Mouse (Mus musculus): ENCODE results near the gene Prr7. TPM values are rescaled to one million over a fixed set of nuclear protein-coding genes. Genes with fewer than 3 reads are reported as not detected.

Gene Prr7
- polyA plus RNA-seq, 1 experiment from 2014 or later, result 3.2 TPM

DNA sequence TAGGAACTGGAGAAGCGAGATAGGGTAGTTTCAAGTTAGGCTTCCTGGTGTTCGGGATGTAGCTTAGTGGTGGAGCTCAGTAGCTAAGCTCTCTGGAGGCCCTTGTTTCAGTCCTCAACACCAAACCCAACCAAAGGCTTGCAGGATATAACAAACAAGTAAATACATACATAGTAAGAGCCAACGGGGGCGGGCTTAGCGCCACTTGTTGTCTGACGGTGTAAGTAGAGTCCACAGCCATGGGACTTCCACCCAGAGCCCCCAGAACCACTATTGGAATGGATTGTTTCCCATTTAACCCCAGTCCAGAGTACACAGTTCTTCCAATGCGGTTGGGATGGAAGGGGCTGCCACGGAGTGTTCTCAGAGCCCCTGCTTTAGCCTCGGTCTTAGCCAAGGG is 49.8 kb downstream of the Prr7 start:
- H3K4me1 ChIP-seq (replicated peaks), result peaks cover 36% of the 10 kb centered on the region
- H3K36me3 ChIP-seq, result peaks cover 16% of the 10 kb centered on the region
- peak overlapping the region; percentile 98 for H3K4me2 ChIP-seq
- 39% methylated on average over 9 of the region's 9 CpGs for WGBS
- ATAC-seq (ENCODE audit: low FRiP score), result no peak
- H3K27ac ChIP-seq, result no peak overlapping the region
- peak overlapping the region; percentile 84; the same call in 1 of the 2 replicates for H3K9ac ChIP-seq
- H3K27me3 ChIP-seq, result peaks cover 10% of the 10 kb centered on the region
- H3K9me3 ChIP-seq, result no peaks in the 10 kb centered on the region
- H3K4me3 ChIP-seq, result peak overlapping the region; percentile 78

- peaks cover 10% of the 10 kb centered on the region for H3K27me3 ChIP-seq
- no peak for ATAC-seq (ENCODE audit: low FRiP score)
- H3K9me3 ChIP-seq, result no peaks in the 10 kb centered on the region
- H3K27ac ChIP-seq, result no peak overlapping the region
- 7% methylated on average over 5 of the region's 5 CpGs for WGBS
- no peak overlapping the region for H3K9ac ChIP-seq
- H3K4me1 ChIP-seq (replicated peaks), result peaks cover 15% of the 10 kb centered on the region
- H3K4me3 ChIP-seq, result no peak overlapping the region
- no peak overlapping the region for H3K4me2 ChIP-seq
- H3K36me3 ChIP-seq, result no peaks in the 10 kb centered on the region
Observed at GRCm38 (mm10) chr13:55516955-55517354, 52.9 kb downstream of the Prr7 start.

DNA sequence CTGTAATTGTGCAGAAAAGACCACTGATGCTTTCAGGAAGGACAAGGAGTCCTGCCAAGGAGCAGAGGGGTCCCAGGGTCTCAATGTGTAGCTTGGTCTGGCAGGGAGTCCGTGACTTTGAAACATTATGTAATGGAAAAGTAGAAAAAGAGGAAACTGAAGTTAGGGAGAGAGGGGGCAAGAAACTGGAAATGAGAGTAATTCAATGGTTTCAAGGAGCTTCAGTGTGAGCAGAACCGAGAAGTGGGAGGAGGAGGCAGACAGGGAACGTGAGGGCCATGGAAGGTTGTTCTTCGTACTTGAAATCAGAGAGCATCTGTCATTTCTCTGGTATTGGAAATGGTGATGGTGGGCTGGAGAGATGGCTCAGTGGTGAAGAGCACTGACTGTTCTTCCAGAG is 55.5 kb downstream of the Prr7 start:
- H3K4me1 ChIP-seq (replicated peaks), result no peaks in the 10 kb centered on the region
- H3K4me3 ChIP-seq, result no peak overlapping the region
- peaks cover 10% of the 10 kb centered on the region for H3K27me3 ChIP-seq
- no peak overlapping the region for H3K27ac ChIP-seq
- no peak overlapping the region for H3K4me2 ChIP-seq
- H3K36me3 ChIP-seq, result peaks cover 16% of the 10 kb centered on the region
- 88% methylated on average over 4 of the region's 4 CpGs for WGBS
- no peak overlapping the region for H3K9ac ChIP-seq
- ATAC-seq (ENCODE audit: low FRiP score), result no peak
- no peaks in the 10 kb centered on the region for H3K9me3 ChIP-seq

DNA sequence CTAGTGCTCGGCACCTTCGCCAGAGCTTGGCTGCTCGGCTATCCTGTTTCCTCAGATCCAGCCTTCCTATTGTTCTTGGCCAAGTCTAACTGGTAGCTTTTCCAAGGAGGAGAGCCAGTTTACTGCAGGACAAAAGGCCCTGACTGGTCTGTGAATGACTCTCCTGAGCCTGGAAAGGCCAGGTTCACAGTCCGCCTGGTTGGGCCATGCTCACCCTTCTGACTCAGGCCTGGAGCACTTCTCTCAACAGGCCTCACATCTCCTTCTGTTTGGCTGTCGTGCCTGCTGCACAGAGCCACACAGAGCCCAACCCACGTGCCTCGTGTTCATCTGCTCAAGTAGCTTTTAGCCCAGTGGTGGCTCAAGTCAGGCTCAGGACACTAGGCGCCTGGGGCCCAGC is 58.7 kb downstream of the Prr7 start:
- no peaks in the 10 kb centered on the region for H3K27me3 ChIP-seq
- ATAC-seq (ENCODE audit: low FRiP score), result no peak
- no peak overlapping the region for H3K4me2 ChIP-seq
- H3K27ac ChIP-seq, result no peak overlapping the region
- H3K9ac ChIP-seq, result 0 out of 2 replicates have a peak overlapping the region, but pooled peaks have one; percentile 8
- peaks cover 16% of the 10 kb centered on the region for H3K36me3 ChIP-seq
- 68% methylated on average over 8 of the region's 8 CpGs for WGBS
- H3K4me3 ChIP-seq, result no peak overlapping the region
- H3K9me3 ChIP-seq, result no peaks in the 10 kb centered on the region
- 0 out of 2 replicates have a peak, but pooled peaks cover 3% of the 10 kb centered on the region for H3K4me1 ChIP-seq (replicated peaks)

Small RNAs within 50 kb of the gene (microRNA-seq; reads per million reads assigned to microRNA genes)
- gene Mir6943 (not detected), gene Mir6944 (81.2 reads per million, percentile 47 among the genes with 10 or more reads in this experiment), gene Mir6945 (1.2 reads per million)

Other genes starting within 250 kb of the Prr7 start
- 300 and 307 TPM in 2 replicates for gene Prelid1, start 143.8 kb upstream of the Prr7 start, polyA plus RNA-seq (2015; fragmentation: Nextera tagmentation; extraction: Ambion mirVana)
- gene Rab24, start 142.3 kb upstream of the Prr7 start, polyA plus RNA-seq (2015; fragmentation: Nextera tagmentation; extraction: Ambion mirVana), result 95.9 and 102 TPM in 2 replicates
- gene Mxd3, start 134.4 kb upstream of the Prr7 start, polyA plus RNA-seq (2015; fragmentation: Nextera tagmentation; extraction: Ambion mirVana), result 12.1 and 12.4 TPM in 2 replicates
- 55.2 and 57.1 TPM in 2 replicates for gene Lman2, start 101.5 kb upstream of the Prr7 start, polyA plus RNA-seq (2015; fragmentation: Nextera tagmentation; extraction: Ambion mirVana)
- 0.21 and 0.29 TPM in 2 replicates for gene Rgs14, start 94.5 kb upstream of the Prr7 start, polyA plus RNA-seq (2015; fragmentation: Nextera tagmentation; extraction: Ambion mirVana)
- gene Slc34a1, start 66.1 kb upstream of the Prr7 start, polyA plus RNA-seq (2015; fragmentation: Nextera tagmentation; extraction: Ambion mirVana), result not detected in 2 replicates
- 0.80 TPM in 1 of 2 replicates, not detected in the other for gene Pfn3, start 49.0 kb upstream of the Prr7 start, polyA plus RNA-seq (2015; fragmentation: Nextera tagmentation; extraction: Ambion mirVana)
- not detected in 2 replicates for gene F12, start 37.5 kb upstream of the Prr7 start, polyA plus RNA-seq (2015; fragmentation: Nextera tagmentation; extraction: Ambion mirVana)
- 27.7 and 31.3 TPM in 2 replicates for gene Grk6, start 19.2 kb upstream of the Prr7 start, polyA plus RNA-seq (2015; fragmentation: Nextera tagmentation; extraction: Ambion mirVana)
- 615 and 625 TPM in 2 replicates for gene Dbn1, start 23.8 kb downstream of the Prr7 start, polyA plus RNA-seq (2015; fragmentation: Nextera tagmentation; extraction: Ambion mirVana)
- 141 and 146 TPM in 2 replicates for gene Pdlim7, start 49.4 kb downstream of the Prr7 start, polyA plus RNA-seq (2015; fragmentation: Nextera tagmentation; extraction: Ambion mirVana)
- 4.1 and 5.7 TPM in 2 replicates for gene Dok3, start 65.0 kb downstream of the Prr7 start, polyA plus RNA-seq (2015; fragmentation: Nextera tagmentation; extraction: Ambion mirVana)
- gene Ddx41, start 72.4 kb downstream of the Prr7 start, polyA plus RNA-seq (2015; fragmentation: Nextera tagmentation; extraction: Ambion mirVana), result 55.6 and 55.9 TPM in 2 replicates
- gene Fam193b, start 106.9 kb downstream of the Prr7 start, polyA plus RNA-seq (2015; fragmentation: Nextera tagmentation; extraction: Ambion mirVana), result 57.0 and 57.1 TPM in 2 replicates
- 112 and 114 TPM in 2 replicates for gene Tmed9, start 109.5 kb downstream of the Prr7 start, polyA plus RNA-seq (2015; fragmentation: Nextera tagmentation; extraction: Ambion mirVana)
- gene B4galt7, start 135.6 kb downstream of the Prr7 start, polyA plus RNA-seq (2015; fragmentation: Nextera tagmentation; extraction: Ambion mirVana), result 44.8 and 49.8 TPM in 2 replicates
- 101 and 105 TPM in 2 replicates for gene Caml, start 158.7 kb downstream of the Prr7 start, polyA plus RNA-seq (2015; fragmentation: Nextera tagmentation; extraction: Ambion mirVana)
- gene Ddx46, start 170.8 kb downstream of the Prr7 start, polyA plus RNA-seq (2015; fragmentation: Nextera tagmentation; extraction: Ambion mirVana), result 29.6 and 30.6 TPM in 2 replicates
- gene B230219D22Rik, start 228.9 kb downstream of the Prr7 start, polyA plus RNA-seq (2015; fragmentation: Nextera tagmentation; extraction: Ambion mirVana), result 67.5 and 70.8 TPM in 2 replicates

All from hindbrain, embryonic 13.5 days (tissue).